19 mouse cellular contexts compared by ENCODE assay signal in the genomic region with DNA sequence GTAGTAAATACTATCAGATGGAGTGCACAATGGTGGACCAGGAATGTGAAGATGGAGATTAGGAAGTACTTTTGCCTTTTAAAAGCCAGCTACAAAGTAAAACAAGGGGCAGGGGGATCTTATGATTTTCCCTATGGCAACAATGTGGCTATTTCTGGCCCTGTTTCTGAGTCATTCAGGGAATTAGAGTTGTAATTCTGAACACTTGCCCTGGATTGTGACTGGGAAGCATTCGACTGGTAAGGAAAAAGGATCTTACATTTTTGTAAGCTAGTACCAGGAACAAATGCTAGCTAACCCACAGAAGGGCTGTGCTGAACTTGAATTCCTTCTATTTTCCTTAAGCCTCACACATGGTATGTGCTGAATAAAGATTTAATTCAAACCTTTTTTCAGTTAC. TPM values are rescaled to one million over a fixed set of nuclear protein-coding genes. Genes with fewer than 3 reads are reported as not detected.
A peak's percentile ranks its signal among the peaks of the same experiment; 100 is the strongest.
DNase-seq lines count a peak whose midpoint lies in the region.
"Had no signal": no experiment of that assay in that cellular context is flagged by ENCODE, and none has a peak within 500 bp of the region (broad histone marks: within the 10 kb centered on the region; RNA-seq: fewer than 3 reads in every experiment).

No protein-coding gene starts in this region.

- DNase-seq in 3T3-L1 (ENCODE audit: low read depth, low spot score) (peak; percentile 12), adipocyte (ENCODE audit: low spot score) (peak; percentile 8)
- DNase-seq in Muller cell, postnatal 12 days (ENCODE audit: inconsistent ontology term), result peak; percentile 16
- DNase-seq in fibroblast of lung, adult 2 months (ENCODE audit: low read depth), result peak; percentile 43
- no peak for DNase-seq in lung, postnatal 4 days
- DNase-seq in gastrocnemius, postnatal 14 days, result no peak
- no peak for DNase-seq in heart, adult 9 months (ENCODE audit: low spot score in 2 of 2)
- DNase-seq: adrenal gland, adult 2 months; adrenal gland, postnatal 14 days; cerebellum, adult 11-12 months; cerebellum, adult 8-10 months; cerebellum, postnatal 10 days; gastrocnemius, postnatal 36 days; heart, adult 11 months; heart, postnatal 10 days; heart, postnatal 36 days; kidney, adult 2 months had no signal

- intact Hi-C loops in gastrocnemius, postnatal 14 days (cut with DNase I; ENCODE audit: low total_unique reads), result no loop called here

RNA-seq across cellular contexts. Expression of a gene that starts 0.7 kb away (rescaled TPM):
- not detected for total RNA-seq in gastrocnemius, postnatal 14 days (2021)
- total RNA-seq: adrenal gland, postnatal 14 days; gastrocnemius, adult 8-10 months; gastrocnemius, postnatal 36 days; heart, adult 8-10 months; heart, postnatal 10 days; heart, postnatal 36 days had no signal

RNA-seq across cellular contexts. Expression of a gene that starts 25.9 kb away (rescaled TPM):
- 1 to 10 TPM; 7.6 to 7.8 TPM for total RNA-seq in gastrocnemius, postnatal 14 days (2021)

Comparison
In these comparisons a context has a peak if more than half of its experiments do, and no peak if none do; other contexts are left out.
1. DNase-seq: peak in 3T3-L1 (single experiment), Muller cell, postnatal 12 days (single experiment), adipocyte (single experiment) and fibroblast of lung, adult 2 months (single experiment); none in lung, postnatal 4 days (0 of 2), gastrocnemius, postnatal 14 days (single experiment) and heart, adult 9 months (0 of 2).